ENCODE assay signal across 8 mouse cellular contexts in the genomic region with DNA sequence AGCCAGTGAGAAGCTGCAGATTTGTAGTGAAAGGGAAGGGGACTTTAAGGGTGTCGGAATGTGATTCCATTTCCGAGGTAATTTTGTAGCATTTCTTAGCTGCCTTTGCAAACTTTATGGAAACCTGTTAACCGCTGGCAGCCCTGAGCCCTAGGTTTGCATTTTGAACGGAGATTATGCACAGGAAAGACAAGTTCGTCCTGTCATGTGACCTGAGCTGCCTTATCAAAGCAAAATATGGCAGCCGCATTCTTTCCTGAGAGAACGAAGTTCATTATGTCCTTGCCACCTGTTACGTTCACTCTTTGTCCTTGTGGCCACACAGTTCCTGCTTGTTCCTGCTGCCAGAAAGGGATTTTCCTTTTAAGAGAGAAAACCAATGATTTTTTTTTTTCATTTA.
A peak's percentile ranks its signal among the peaks of the same experiment; 100 is the strongest.
DNase-seq lines count a peak whose midpoint lies in the region; ATAC-seq lines count a peak whose summit lies in the region.

No protein-coding gene starts in this region.

- peaks cover 38% of the 10 kb centered on the region for H3K4me1 ChIP-seq in forebrain, embryonic 12.5 days
- peaks cover 33% of the 10 kb centered on the region for H3K4me1 ChIP-seq in hindbrain, embryonic 10.5 days (replicated peaks)
- H3K4me1 ChIP-seq in limb, embryonic 11.5 days (ENCODE audit: control insufficient read depth, insufficient read depth, low read length): no peaks in the 10 kb centered on the region
- H3K4me1 ChIP-seq in midbrain, embryonic 10.5 days: peaks cover 42% of the 10 kb centered on the region

- peak; percentile 42; the same call in 1 of the 2 replicates for ATAC-seq in forebrain, embryonic 12.5 days (ENCODE audit: low FRiP score)
- no peak for ATAC-seq in limb, embryonic 11.5 days (ENCODE audit: insufficient number of reproducible peaks, low FRiP score, low TSS enrichment, low read depth)

- no peaks in the 10 kb centered on the region for H3K9me3 ChIP-seq in forebrain, embryonic 12.5 days
- 0 out of 2 replicates have a peak, but pooled peaks cover 3% of the 10 kb centered on the region for H3K9me3 ChIP-seq in hindbrain, embryonic 10.5 days
- no peaks in the 10 kb centered on the region; the same call in 1 of the 2 replicates for H3K9me3 ChIP-seq in limb, embryonic 11.5 days (ENCODE audit: control insufficient read depth, low read length)
- peaks cover 9% of the 10 kb centered on the region; the same call in 1 of the 2 replicates for H3K9me3 ChIP-seq in midbrain, embryonic 10.5 days (replicated peaks)

- peak overlapping the region; percentile 93 for H3K27ac ChIP-seq in forebrain, embryonic 12.5 days
- H3K27ac ChIP-seq in hindbrain, embryonic 10.5 days: peak overlapping the region; percentile 96
- peak overlapping the region; percentile 40; the same call in 1 of the 2 replicates for H3K27ac ChIP-seq in limb, embryonic 11.5 days (replicated peaks; ENCODE audit: low read depth, low read length)
- H3K27ac ChIP-seq in midbrain, embryonic 10.5 days (replicated peaks): peak overlapping the region; percentile 96

- H3K9ac ChIP-seq in forebrain, embryonic 12.5 days: peak overlapping the region; percentile 66
- H3K9ac ChIP-seq in limb, embryonic 11.5 days (ENCODE audit: low read length): peak overlapping the region; percentile 64

- 9% methylated on average over 8 of the region's 8 CpGs for WGBS in forebrain, embryonic 12.5 days
- 19% methylated on average over 8 of the region's 8 CpGs for WGBS in hindbrain, embryonic 10.5 days
- 29% methylated on average over 8 of the region's 8 CpGs for WGBS in limb, embryonic 11.5 days
- WGBS in midbrain, embryonic 10.5 days: 20% methylated on average over 8 of the region's 8 CpGs

- peak overlapping the region; percentile 55 for H3K4me2 ChIP-seq in forebrain, embryonic 12.5 days
- H3K4me2 ChIP-seq in limb, embryonic 11.5 days (ENCODE audit: low read depth, severe bottlenecking): peak overlapping the region; percentile 41

- no peaks in the 10 kb centered on the region for H3K27me3 ChIP-seq in forebrain, embryonic 12.5 days
- H3K27me3 ChIP-seq in hindbrain, embryonic 10.5 days (ENCODE audit: insufficient read depth, poor library complexity, severe bottlenecking): no peaks in the 10 kb centered on the region
- H3K27me3 ChIP-seq in limb, embryonic 11.5 days (ENCODE audit: control insufficient read depth, insufficient read depth, low read length): no peaks in the 10 kb centered on the region
- H3K27me3 ChIP-seq in midbrain, embryonic 10.5 days (ENCODE audit: low read depth, poor library complexity, severe bottlenecking): no peaks in the 10 kb centered on the region

- H3K4me3 ChIP-seq in forebrain, embryonic 12.5 days (replicated peaks): peak overlapping the region; percentile 44
- peak overlapping the region; percentile 70 for H3K4me3 ChIP-seq in hindbrain, embryonic 10.5 days
- peak overlapping the region; percentile 41 for H3K4me3 ChIP-seq in limb, embryonic 11.5 days (ENCODE audit: low read depth, low read length)
- H3K4me3 ChIP-seq in midbrain, embryonic 10.5 days: peak overlapping the region; percentile 74

- peaks cover 13% of the 10 kb centered on the region for H3K36me3 ChIP-seq in forebrain, embryonic 12.5 days (replicated peaks)
- peaks cover 35% of the 10 kb centered on the region for H3K36me3 ChIP-seq in hindbrain, embryonic 10.5 days
- peaks cover 4% of the 10 kb centered on the region; the same call in 1 of the 2 replicates for H3K36me3 ChIP-seq in limb, embryonic 11.5 days (ENCODE audit: control insufficient read depth, insufficient read depth, low read length)
- peaks cover 33% of the 10 kb centered on the region for H3K36me3 ChIP-seq in midbrain, embryonic 10.5 days

- DNase-seq in layer of hippocampus, adult 11-12 months (ENCODE audit: low spot score): peak; percentile 14
- no peak for DNase-seq in layer of hippocampus, adult 9-10 months (ENCODE audit: low spot score)
- DNase-seq in hindbrain, embryonic 10.5 days (ENCODE audit: low spot score): peak; percentile 35
- peak; percentile 64 for DNase-seq in limb, embryonic 11.5 days (ENCODE audit: low spot score)
- DNase-seq in midbrain, embryonic 10.5 days (ENCODE audit: low spot score): peak; percentile 56
- peak; percentile 59 for DNase-seq in testis, postnatal 10 days (ENCODE audit: low spot score)
- no peak for DNase-seq in frontal cortex, postnatal 36 days (ENCODE audit: low spot score in 2 of 2)

Comparison
In these comparisons a context has a peak if more than half of its experiments do, and no peak if none do; other contexts are left out.
1. DNase-seq: peak in layer of hippocampus, adult 11-12 months (single experiment), hindbrain, embryonic 10.5 days (single experiment), limb, embryonic 11.5 days (single experiment), midbrain, embryonic 10.5 days (single experiment) and testis, postnatal 10 days (single experiment); none in layer of hippocampus, adult 9-10 months (single experiment) and frontal cortex, postnatal 36 days (0 of 2).
2. H3K27ac ChIP-seq: peak in every context shown above with its lines; median percentile 96 in hindbrain, embryonic 10.5 days; 96 in midbrain, embryonic 10.5 days; 93 in forebrain, embryonic 12.5 days; 40 in limb, embryonic 11.5 days.
3. Peak in every context shown above with its lines, with median percentiles within 50 percentile points of each other: H3K4me3 ChIP-seq.